Mouse (Mus musculus) lung, embryonic 14.5 days (tissue): Measurements from ENCODE around the gene Pcsk5. TPM values are rescaled to one million over a fixed set of nuclear protein-coding genes. Genes with fewer than 3 reads are reported as not detected.

Experiments used
- ATAC-seq: fragments of 200-750 bp; cut with Nextera tagmentation; 2 replicates; pipeline ENCODE4 v1.8.0; 2017; ENCODE audit warnings: mild to moderate bottlenecking, moderate TSS enrichment, moderate library complexity; ENCODE audit not compliant: insufficient read depth
- DNase-seq: peaks from one replicate; pipeline ENCODE4 v3.0.0-alpha.2; 2015
- H3K27ac ChIP-seq: fragments of 300-500 bp; sonication (generic); 2 replicates; pipeline ENCODE4 v1.5.1; 2014; ENCODE audit warnings: low read depth, mild to moderate bottlenecking, moderate library complexity
- H3K27me3 ChIP-seq: fragments of 300-500 bp; sonication (generic); 2 replicates; pipeline ENCODE4 v1.6.1; 2014; ENCODE audit warnings: low read length, control low read depth; ENCODE audit not compliant: insufficient read depth
- H3K36me3 ChIP-seq: fragments of 300-500 bp; sonication (generic); 2 replicates; pipeline ENCODE4 v1.6.1; 2014; ENCODE audit warnings: control low read depth; ENCODE audit not compliant: insufficient read depth
- H3K4me1 ChIP-seq: fragments of 300-500 bp; sonication (generic); 2 replicates; pipeline ENCODE4 v1.6.1; 2014; ENCODE audit warnings: antibody characterized with exemption, control low read depth; ENCODE audit not compliant: insufficient read depth
- H3K4me2 ChIP-seq: fragments of 300-500 bp; sonication (generic); 2 replicates; pipeline ENCODE4 v1.6.1; 2014; ENCODE audit warnings: mild to moderate bottlenecking
- H3K4me3 ChIP-seq: fragments of 300-500 bp; sonication (generic); 2 replicates; pipeline ENCODE4 v1.5.1; 2014; ENCODE audit warnings: low read depth, low read length
- H3K9ac ChIP-seq: fragments of 300-500 bp; sonication (generic); 2 replicates; pipeline ENCODE4 v1.6.1; 2014
- H3K9me3 ChIP-seq: fragments of 300-500 bp; sonication (generic); 2 replicates; pipeline ENCODE4 v1.6.1; 2016; ENCODE audit warnings: low read depth, low read length, control low read depth
- CTCF ChIP-seq: IDR thresholded peaks from 2 replicates; pipeline ENCODE4 v1.5.1; 2016; ENCODE audit warnings: antibody characterized with exemption, low read depth
- WGBS: fragments of 180-500 bp; shearing (Covaris S2); extraction: QIAGEN DNeasy Blood & Tissue Kit; methylation state at CpG from one replicate; pipeline ENCODE4 v1.1.7; 2014; 5-methylcytosine and 5-hydroxymethylcytosine counted together
- polyA plus RNA-seq: library from polyadenylated mRNA; unstranded; fragments of >200 nt; fragmentation: Nextera tagmentation; extraction: Ambion mirVana; gene quantifications from 2 replicates; pipeline ENCODE4 v1.2.1, GENCODE M21; 2014

Gene Pcsk5
- polyA plus RNA-seq, 1 experiment from 2014 or later = 19.0 TPM

- Histone ChIP-seq H3K27me3 (no peaks in the 10 kb centered on the region), H3K36me3 (no peaks in the 10 kb centered on the region), H3K9ac (no peak overlapping the region), H3K4me3 (no peak overlapping the region), H3K27ac (no peak overlapping the region), H3K4me1 (no peaks in the 10 kb centered on the region), H3K9me3 (no peaks in the 10 kb centered on the region), H3K4me2 (no peak overlapping the region)
- DNase-seq (no peak), ATAC-seq (no peak)
- 91% methylated on average over 2 of the region's 2 CpGs for WGBS
- TF ChIP-seq CTCF = no peak
Observed at GRCm38 (mm10) chr19:17554571-17554970, 282.9 kb downstream of the Pcsk5 start.

GRCm38 (mm10) chr19:17553396-17554100 is 283.9 kb downstream of the Pcsk5 start:
- ATAC-seq = no peak
- H3K9ac ChIP-seq = no peak overlapping the region
- H3K4me1 ChIP-seq = no peaks in the 10 kb centered on the region
- H3K4me2 ChIP-seq = no peak overlapping the region
- TF ChIP-seq CTCF = no peak
- H3K27ac ChIP-seq = no peak overlapping the region
- H3K9me3 ChIP-seq = no peaks in the 10 kb centered on the region
- no peaks in the 10 kb centered on the region for H3K27me3 ChIP-seq
- H3K36me3 ChIP-seq = no peaks in the 10 kb centered on the region
- no peak overlapping the region for H3K4me3 ChIP-seq
- no peak for DNase-seq

GRCm38 (mm10) chr19:17528746-17529532 is 308.5 kb downstream of the Pcsk5 start:
- Histone ChIP-seq H3K4me2 (no peak overlapping the region), H3K27me3 (no peaks in the 10 kb centered on the region), H3K9ac (no peak overlapping the region), H3K9me3 (no peaks in the 10 kb centered on the region), H3K4me1 (no peaks in the 10 kb centered on the region), H3K36me3 (no peaks in the 10 kb centered on the region), H3K4me3 (no peak overlapping the region), H3K27ac (no peak overlapping the region)
- DNase-seq (no peak), ATAC-seq (no peak)
- 63% methylated on average over 4 of the region's 4 CpGs for WGBS
- TF ChIP-seq CTCF = no peak

GRCm38 (mm10) chr19:17525558-17525957 is 311.9 kb downstream of the Pcsk5 start:
- no peak for ATAC-seq

GRCm38 (mm10) chr19:17514456-17514855 is 323.0 kb downstream of the Pcsk5 start:
- no peak overlapping the region for H3K4me2 ChIP-seq
- no peak for TF ChIP-seq CTCF
- no peaks in the 10 kb centered on the region for H3K4me1 ChIP-seq
- no peak overlapping the region for H3K4me3 ChIP-seq
- DNase-seq (no peak), ATAC-seq (no peak)
- H3K27me3 ChIP-seq = no peaks in the 10 kb centered on the region
- H3K9me3 ChIP-seq = no peaks in the 10 kb centered on the region
- H3K9ac ChIP-seq = no peak overlapping the region
- WGBS = 60% methylated on average over 3 of the region's 3 CpGs
- H3K36me3 ChIP-seq = no peaks in the 10 kb centered on the region
- H3K27ac ChIP-seq = no peak overlapping the region

More at GRCm38 (mm10) chr19:17525558-17525957, 311.9 kb downstream of the Pcsk5 start:
- H3K9ac ChIP-seq = no peak overlapping the region
- H3K4me1 ChIP-seq = no peaks in the 10 kb centered on the region
- H3K4me2 ChIP-seq = no peak overlapping the region
- H3K27ac ChIP-seq = no peak overlapping the region
- 59% methylated on average over 1 of the region's 1 CpGs for WGBS
- H3K27me3 ChIP-seq = no peaks in the 10 kb centered on the region
- no peaks in the 10 kb centered on the region for H3K9me3 ChIP-seq
- no peak overlapping the region for H3K4me3 ChIP-seq
- no peaks in the 10 kb centered on the region for H3K36me3 ChIP-seq
- no peak for TF ChIP-seq CTCF
- no peak for DNase-seq

- Histone ChIP-seq H3K9ac (no peak overlapping the region), H3K4me2 (no peak overlapping the region), H3K27me3 (no peaks in the 10 kb centered on the region), H3K4me3 (no peak overlapping the region), H3K27ac (no peak overlapping the region), H3K36me3 (no peaks in the 10 kb centered on the region), H3K9me3 (no peaks in the 10 kb centered on the region), H3K4me1 (no peaks in the 10 kb centered on the region)
- DNase-seq (no peak), ATAC-seq (no peak)
- TF ChIP-seq CTCF = no peak
- WGBS = 72% methylated on average over 5 of the region's 5 CpGs
Observed at GRCm38 (mm10) chr19:17511283-17511682, 326.1 kb downstream of the Pcsk5 start.

- 78% methylated on average over 6 of the region's 6 CpGs for WGBS
- DNase-seq (no peak), ATAC-seq (no peak)
- Histone ChIP-seq H3K4me3 (no peak overlapping the region), H3K9ac (no peak overlapping the region), H3K27ac (no peak overlapping the region), H3K36me3 (no peaks in the 10 kb centered on the region), H3K9me3 (no peaks in the 10 kb centered on the region), H3K4me2 (no peak overlapping the region), H3K4me1 (no peaks in the 10 kb centered on the region), H3K27me3 (no peaks in the 10 kb centered on the region)
- no peak for TF ChIP-seq CTCF
Observed at GRCm38 (mm10) chr19:17504212-17504611, 333.2 kb downstream of the Pcsk5 start.
